Mouse (Mus musculus): ENCODE measurements around the gene Kiss1r.

DNA sequence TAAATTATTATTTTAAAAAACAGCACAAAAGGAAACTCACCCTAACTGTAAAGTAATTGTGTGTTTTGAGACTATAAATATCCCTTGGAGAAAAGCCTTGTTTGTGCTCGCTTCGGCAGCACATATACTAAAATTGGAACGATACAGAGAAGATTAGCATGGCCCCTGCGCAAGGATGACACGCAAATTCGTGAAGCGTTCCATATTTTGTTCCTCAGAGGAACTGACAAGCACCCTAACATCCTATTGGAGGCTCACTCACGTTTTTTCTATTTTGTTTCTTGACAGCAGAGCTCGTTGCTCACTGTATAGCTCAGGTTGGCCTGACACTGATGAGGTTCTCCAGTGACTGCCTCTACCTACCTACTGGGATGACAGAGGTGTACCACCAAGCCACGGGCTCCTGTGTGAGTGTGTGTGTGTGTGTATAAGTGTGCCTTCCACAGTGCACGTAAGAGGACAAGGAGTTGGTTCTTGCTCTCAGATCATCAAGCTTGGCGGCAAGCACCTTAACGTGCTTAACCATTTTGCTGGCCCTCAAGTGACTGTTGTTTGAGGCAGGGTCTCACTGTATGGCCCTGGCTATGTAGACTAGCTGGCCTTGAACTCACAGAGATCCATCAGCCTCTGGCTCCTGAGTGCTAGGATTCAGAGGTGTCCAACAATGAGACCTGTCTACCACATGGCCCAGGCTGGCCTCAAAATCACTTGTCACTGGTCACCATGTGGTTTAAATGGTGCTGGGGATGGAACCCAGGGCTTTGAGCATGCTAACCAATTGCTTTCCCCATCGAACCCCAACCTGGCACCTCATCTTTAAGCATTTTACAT, 7.5 kb upstream of the Kiss1r start:
- TF ChIP-seq EP300 (IDR thresholded peaks at IDR 0.05; ENCODE audit: insufficient read depth, low read depth, low read length) (no peak), POLR2A (IDR thresholded peaks at IDR 0.05; ENCODE audit: insufficient read depth, low read depth, low read length) (0 out of 2 replicates have a peak, but pooled peaks have one; percentile 33)

Data from heart, adult 2 months (tissue).